10 mouse cellular contexts compared by ENCODE assay signal in genomic region chr11:37186132-37186531, GRCm38 (mm10). TPM values are rescaled to one million over a fixed set of nuclear protein-coding genes. Genes with fewer than 3 reads are reported as not detected.
DNase-seq lines count a peak whose midpoint lies in the region; ATAC-seq lines count a peak whose summit lies in the region.
"Had no signal": no experiment of that assay in that cellular context is flagged by ENCODE, and none has a peak within 500 bp of the region (broad histone marks: within the 10 kb centered on the region; RNA-seq: fewer than 3 reads in every experiment).

No protein-coding gene starts in this region.

- intact Hi-C loops in heart, postnatal 36 days (cut with DNase I), result loop anchor here (1.0 to 5.0 kb wide), 4 partner anchors 139 to 1139 kb away; no protein-coding TSS in a partner anchor

- no peaks in the 10 kb centered on the region for H3K36me3 ChIP-seq in midbrain, embryonic 12.5 days
- H3K36me3 ChIP-seq: embryonic facial prominence, embryonic 13.5 days; lung, embryonic 15.5 days had no signal

- 0 out of 2 replicates have a peak, but pooled peaks have one; percentile 44 for ATAC-seq in midbrain, embryonic 12.5 days (ENCODE audit: low FRiP score, low read depth)

- H3K4me1 ChIP-seq in midbrain, embryonic 12.5 days, result 0 out of 2 replicates have a peak, but pooled peaks cover 3% of the 10 kb centered on the region
- H3K4me1 ChIP-seq: embryonic facial prominence, embryonic 13.5 days; lung, embryonic 15.5 days had no signal

- WGBS in midbrain, embryonic 12.5 days, result 19% methylated on average over 3 of the region's 3 CpGs

- no peaks in the 10 kb centered on the region for H3K9me3 ChIP-seq in midbrain, embryonic 12.5 days
- H3K9me3 ChIP-seq: embryonic facial prominence, embryonic 13.5 days; lung, embryonic 15.5 days had no signal

- no peak overlapping the region for H3K27ac ChIP-seq in midbrain, embryonic 12.5 days (replicated peaks)
- H3K27ac ChIP-seq: embryonic facial prominence, embryonic 13.5 days; lung, embryonic 15.5 days had no signal

- H3K9ac ChIP-seq in midbrain, embryonic 12.5 days (replicated peaks), result no peak overlapping the region
- H3K9ac ChIP-seq: embryonic facial prominence, embryonic 13.5 days; lung, embryonic 15.5 days had no signal

- H3K4me3 ChIP-seq in midbrain, embryonic 12.5 days, result no peak overlapping the region
- H3K4me3 ChIP-seq: embryonic facial prominence, embryonic 13.5 days; lung, embryonic 15.5 days had no signal

- no peak overlapping the region for H3K4me2 ChIP-seq in midbrain, embryonic 12.5 days (replicated peaks)
- H3K4me2 ChIP-seq: embryonic facial prominence, embryonic 13.5 days; lung, embryonic 15.5 days had no signal

- no peaks in the 10 kb centered on the region for H3K27me3 ChIP-seq in midbrain, embryonic 12.5 days
- H3K27me3 ChIP-seq: embryonic facial prominence, embryonic 13.5 days; lung, embryonic 15.5 days had no signal

- DNase-seq in 3134 (ENCODE audit: extremely low read depth, insufficient read length, low spot score) (peak; percentile 1), ES-CJ7 (ENCODE audit: low read depth, low spot score) (peak; percentile 55)
- peak; percentile 73 to 78 for DNase-seq in cerebellum, postnatal 14 days
- DNase-seq in heart, postnatal 36 days, result peak; percentile 27 to 46
- DNase-seq in layer of hippocampus, postnatal 10 days (ENCODE audit: low spot score in 2 of 2), result peak; percentile 47 to 61
- no peak for DNase-seq in thymus, postnatal 36 days
- no peak for DNase-seq in gastrocnemius, adult 18-20 months (ENCODE audit: low spot score)

RNA-seq across cellular contexts. Expression of gene Tenm2, which starts 49.6 kb away (rescaled TPM):
- total RNA-seq in heart, postnatal 36 days (2021), result under 1 TPM; 0.05 to 0.06 TPM
- total RNA-seq in layer of hippocampus, postnatal 10 days (2021), result 100 to 1,000 TPM; 183 to 230 TPM
- polyA plus RNA-seq in midbrain, embryonic 12.5 days (2016; fragmentation: Nextera tagmentation; extraction: Ambion mirVana), result 18.3 and 20.4 TPM in 2 replicates
- under 1 TPM; 0.32 to 0.59 TPM for total RNA-seq in gastrocnemius, adult 18-20 months (2021)

Comparison
In these comparisons a context has a peak if more than half of its experiments do, and no peak if none do; other contexts are left out.
1. DNase-seq: peak in 3134 (single experiment), ES-CJ7 (single experiment), cerebellum, postnatal 14 days (2 of 2), heart, postnatal 36 days (2 of 2) and layer of hippocampus, postnatal 10 days (2 of 2); none in thymus, postnatal 36 days (0 of 2) and gastrocnemius, adult 18-20 months (single experiment).
2. RNA of gene Tenm2, which starts 49.6 kb away (total RNA-seq): 183 to 230 TPM in layer of hippocampus, postnatal 10 days; 0.32 to 0.59 TPM in gastrocnemius, adult 18-20 months and 0.05 to 0.06 TPM in heart, postnatal 36 days; every median in the first group is over 100 times any median in the second.